Mouse (Mus musculus) liver, embryonic 12.5 days (tissue): Measurements from ENCODE around the gene Misp. TPM values are rescaled to one million over a fixed set of nuclear protein-coding genes. Genes with fewer than 3 reads are reported as not detected.

Experiments
- ATAC-seq: fragments of 200-750 bp; cut with Nextera tagmentation; 2 replicates; pipeline ENCODE4 v1.8.0; 2017; ENCODE audit warnings: moderate number of reproducible peaks, mild to moderate bottlenecking, moderate library complexity
- H3K27ac ChIP-seq: fragments of 300-500 bp; sonication (generic); 2 replicates; pipeline ENCODE4 v1.5.1; 2016; ENCODE audit warnings: mild to moderate bottlenecking
- H3K27me3 ChIP-seq: fragments of 300-500 bp; sonication (generic); replicated peaks from 2 replicates; pipeline ENCODE4 v1.6.1; 2016; ENCODE audit warnings: mild to moderate bottlenecking, moderate library complexity
- H3K36me3 ChIP-seq: fragments of 300-500 bp; sonication (generic); 2 replicates; pipeline ENCODE4 v1.6.1; 2016; ENCODE audit warnings: mild to moderate bottlenecking, moderate library complexity
- H3K4me1 ChIP-seq: fragments of 300-500 bp; sonication (generic); 2 replicates; pipeline ENCODE4 v1.6.1; 2016
- H3K4me2 ChIP-seq: fragments of 300-500 bp; sonication (generic); 2 replicates; pipeline ENCODE4 v1.6.1; 2016; ENCODE audit warnings: mild to moderate bottlenecking, moderate library complexity
- H3K4me3 ChIP-seq: fragments of 300-500 bp; sonication (generic); 2 replicates; pipeline ENCODE4 v1.5.1; 2016; ENCODE audit warnings: mild to moderate bottlenecking, moderate library complexity
- H3K9ac ChIP-seq: fragments of 300-500 bp; sonication (generic); 2 replicates; pipeline ENCODE4 v1.6.1; 2016; ENCODE audit warnings: mild to moderate bottlenecking, moderate library complexity
- H3K9me3 ChIP-seq: fragments of 300-500 bp; sonication (generic); replicated peaks from 2 replicates; pipeline ENCODE4 v1.6.1; 2016; ENCODE audit warnings: mild to moderate bottlenecking, moderate library complexity
- WGBS: fragments of 180-500 bp; shearing (Covaris S2); methylation state at CpG from one replicate; pipeline ENCODE4 v1.1.7; 2016; ENCODE audit not compliant: insufficient replicate concordance; 5-methylcytosine and 5-hydroxymethylcytosine counted together
- polyA plus RNA-seq: library from polyadenylated mRNA; unstranded; fragments of >200 nt; fragmentation: Nextera tagmentation; extraction: Ambion mirVana; gene quantifications from 2 replicates; pipeline ENCODE4 v1.2.1, GENCODE M21; 2016

The Misp gene
- polyA plus RNA-seq, 1 experiment from 2014 or later = 0.54 TPM

DNA sequence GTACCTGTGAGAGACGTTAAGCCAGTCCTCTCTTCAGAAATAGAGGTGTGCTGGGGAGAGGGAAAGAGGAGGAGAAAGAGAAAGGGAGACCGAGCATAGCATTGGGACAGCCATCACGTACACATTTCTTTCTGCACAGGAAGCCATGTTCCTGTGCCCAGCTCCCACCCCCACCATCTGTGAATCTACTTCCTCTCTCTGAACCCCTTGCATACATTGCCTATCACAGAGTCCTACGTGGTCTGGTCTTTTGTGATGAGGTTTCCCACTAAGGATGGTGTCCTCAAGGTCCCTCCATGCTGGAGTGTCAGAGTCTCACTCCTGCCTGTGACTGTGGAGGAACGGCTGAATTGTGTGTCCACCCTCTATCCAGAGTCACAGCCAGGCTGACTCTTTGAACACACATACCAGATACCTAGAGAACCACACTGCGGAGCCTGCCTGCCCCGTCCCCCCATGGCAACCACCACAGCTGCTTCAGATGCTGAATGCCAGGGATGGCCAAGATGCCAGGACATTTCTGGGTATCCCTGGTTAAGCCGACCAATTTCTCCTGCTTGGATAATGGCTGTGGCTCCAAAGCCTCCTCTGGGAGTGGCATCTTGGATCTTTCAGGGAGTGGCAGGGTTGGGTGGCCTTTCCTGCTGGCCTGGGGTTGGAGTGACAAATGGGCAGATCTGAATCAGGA lies 29.3 kb downstream of the Misp start:
- ATAC-seq = no peak
- peaks cover 41% of the 10 kb centered on the region for H3K4me1 ChIP-seq
- no peaks in the 10 kb centered on the region for H3K36me3 ChIP-seq
- no peak overlapping the region for H3K4me3 ChIP-seq
- no peaks in the 10 kb centered on the region for H3K27me3 ChIP-seq
- WGBS = 44% methylated on average over 8 of the region's 8 CpGs
- no peak overlapping the region for H3K27ac ChIP-seq
- no peak overlapping the region for H3K9ac ChIP-seq
- H3K9me3 ChIP-seq = no peaks in the 10 kb centered on the region
- no peak overlapping the region for H3K4me2 ChIP-seq

DNA sequence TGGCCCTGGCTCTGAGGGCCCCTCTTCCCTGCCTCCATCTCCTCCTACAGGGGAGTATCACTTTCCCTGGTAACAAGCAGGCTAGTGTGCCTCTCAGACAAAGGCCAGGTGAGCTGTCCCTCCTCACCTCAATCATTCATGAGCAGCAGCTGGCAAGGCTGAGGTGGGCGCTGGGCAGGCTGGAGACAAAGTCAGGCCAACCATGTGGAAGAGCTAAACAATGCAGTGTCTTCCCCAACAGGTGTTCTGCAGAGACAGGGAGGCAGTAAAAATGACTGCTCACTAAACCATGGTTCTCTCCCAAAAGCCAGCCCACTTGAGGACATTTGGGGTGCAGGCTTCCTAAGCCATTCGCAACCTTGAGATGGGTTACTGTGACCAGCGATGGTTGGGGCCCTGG lies 30.9 kb downstream of the Misp start:
- Histone ChIP-seq H3K27me3 (no peaks in the 10 kb centered on the region), H3K27ac (peak overlapping the region; percentile 99), H3K4me3 (no peak overlapping the region), H3K9me3 (no peaks in the 10 kb centered on the region), H3K4me1 (peaks cover 53% of the 10 kb centered on the region), H3K4me2 (peak overlapping the region; percentile 96), H3K36me3 (peaks cover 9% of the 10 kb centered on the region), H3K9ac (peak overlapping the region; percentile 85; the same call in 1 of the 2 replicates)
- WGBS = 56% methylated on average over 3 of the region's 3 CpGs
- no peak for ATAC-seq

- Histone ChIP-seq H3K27ac (peak overlapping the region; percentile 99), H3K9ac (peak overlapping the region; percentile 85), H3K4me3 (peak overlapping the region; percentile 93), H3K4me1 (peaks cover 59% of the 10 kb centered on the region), H3K9me3 (no peaks in the 10 kb centered on the region), H3K4me2 (peak overlapping the region; percentile 96), H3K36me3 (peaks cover 15% of the 10 kb centered on the region), H3K27me3 (no peaks in the 10 kb centered on the region)
- ATAC-seq = no peak
- 48% methylated on average over 9 of the region's 9 CpGs for WGBS
Measured at GRCm38 (mm10) chr10:79852107-79852789, 31.5 kb downstream of the Misp start.

- H3K4me1 ChIP-seq = peaks cover 65% of the 10 kb centered on the region
- H3K36me3 ChIP-seq = peaks cover 21% of the 10 kb centered on the region
- WGBS = 24% methylated on average over 8 of the region's 8 CpGs
- H3K27me3 ChIP-seq = no peaks in the 10 kb centered on the region
- H3K4me2 ChIP-seq = peak overlapping the region; percentile 96
- H3K4me3 ChIP-seq = peak overlapping the region; percentile 93
- H3K9ac ChIP-seq = peak overlapping the region; percentile 85
- peak overlapping the region; percentile 99 for H3K27ac ChIP-seq
- ATAC-seq = no peak
- H3K9me3 ChIP-seq = no peaks in the 10 kb centered on the region
Measured at GRCm38 (mm10) chr10:79852827-79853226, 32.0 kb downstream of the Misp start.

DNA sequence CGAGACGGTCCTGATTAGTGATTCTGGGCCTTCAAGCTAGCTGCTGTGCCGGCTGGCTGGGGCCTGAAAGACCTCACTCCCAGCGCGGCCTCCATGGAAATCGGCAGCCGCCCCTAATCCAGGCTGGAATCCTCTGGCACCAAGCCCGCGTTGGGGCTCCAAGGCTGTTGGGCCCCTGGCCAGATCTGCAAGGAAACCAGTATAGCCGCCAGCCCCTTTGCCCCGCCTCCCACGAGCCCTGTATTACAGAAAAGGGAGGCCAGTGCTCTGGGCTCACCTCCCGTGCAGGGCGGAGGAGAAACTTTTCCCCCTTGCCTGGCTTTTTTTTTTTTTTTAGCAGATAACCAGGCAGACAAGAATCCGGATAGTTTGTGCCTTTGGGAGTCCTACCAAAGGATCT lies 32.6 kb downstream of the Misp start:
- peak overlapping the region; percentile 99 for H3K27ac ChIP-seq
- peak overlapping the region; percentile 85 for H3K9ac ChIP-seq
- WGBS = 1% methylated on average over 15 of the region's 15 CpGs
- H3K4me1 ChIP-seq = peaks cover 71% of the 10 kb centered on the region
- peak overlapping the region; percentile 93 for H3K4me3 ChIP-seq
- no peak for ATAC-seq
- H3K9me3 ChIP-seq = no peaks in the 10 kb centered on the region
- peaks cover 27% of the 10 kb centered on the region for H3K36me3 ChIP-seq
- H3K4me2 ChIP-seq = peak overlapping the region; percentile 96
- no peaks in the 10 kb centered on the region for H3K27me3 ChIP-seq

- peak within 1 kb of the TSS; percentile 98 for H3K4me2 ChIP-seq
- peak within 1 kb of the TSS; percentile 99 for H3K27ac ChIP-seq
- H3K36me3 ChIP-seq = peaks cover 34% of the 10 kb centered on the region
- H3K4me1 ChIP-seq = peaks cover 77% of the 10 kb centered on the region
- H3K9ac ChIP-seq = peak within 1 kb of the TSS; percentile 97
- H3K27me3 ChIP-seq = no peaks in the 10 kb centered on the region
- WGBS = under 1% methylated on average over 75 of the region's 75 CpGs
- peak; percentile 89 for ATAC-seq
- H3K9me3 ChIP-seq = no peaks in the 10 kb centered on the region
- peak within 1 kb of the TSS; percentile 93 for H3K4me3 ChIP-seq
Measured at GRCm38 (mm10) chr10:79853860-79854795, 33.3 kb downstream of the Misp start, which contains the start of gene Ptbp1. TSS of gene Ptbp1 (plus strand) at chr10:79854427.

DNA sequence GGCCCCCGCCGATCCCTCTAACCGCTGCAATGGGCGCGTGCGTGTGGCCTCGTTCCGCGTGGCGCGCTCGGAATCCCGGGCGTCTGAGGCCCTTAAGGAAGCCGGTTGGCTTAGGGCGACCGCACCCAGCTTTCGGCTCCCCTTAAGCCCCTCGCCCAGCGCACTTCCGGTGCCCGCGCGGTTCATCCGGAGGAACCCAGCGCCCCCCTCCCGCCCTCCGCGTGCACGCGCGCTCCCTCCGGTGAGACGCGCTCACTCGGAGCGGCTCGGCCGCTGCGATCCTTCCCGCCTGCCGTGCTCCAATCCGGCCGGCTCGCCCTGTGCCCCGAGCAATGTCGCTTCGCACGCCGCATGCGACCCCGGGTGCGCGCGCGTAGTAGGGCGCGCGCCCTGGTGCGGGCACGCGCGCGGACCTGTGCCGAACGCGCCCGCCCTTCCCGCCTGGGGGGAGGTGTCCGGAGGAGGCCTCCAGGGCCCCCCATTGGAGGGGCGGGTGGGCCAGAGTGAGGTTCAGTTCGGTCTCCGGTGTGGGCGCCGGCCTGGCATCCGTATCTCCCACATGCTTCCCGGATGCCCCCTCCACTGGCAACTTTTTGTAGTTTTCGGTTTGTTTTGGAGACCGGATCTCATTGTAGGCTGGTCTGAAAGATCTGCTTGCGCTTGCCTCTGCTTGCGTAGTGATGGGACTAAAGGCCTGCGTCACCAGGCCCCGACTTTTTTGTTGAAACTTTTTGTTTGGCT lies 34.2 kb downstream of the Misp start:
- peaks cover 81% of the 10 kb centered on the region for H3K4me1 ChIP-seq
- ATAC-seq = peak; percentile 20
- H3K27me3 ChIP-seq = no peaks in the 10 kb centered on the region
- peak overlapping the region; percentile 97 for H3K9ac ChIP-seq
- peak overlapping the region; percentile 98 for H3K4me2 ChIP-seq
- H3K9me3 ChIP-seq = no peaks in the 10 kb centered on the region
- H3K4me3 ChIP-seq = peak overlapping the region; percentile 93
- peak overlapping the region; percentile 99 for H3K27ac ChIP-seq
- WGBS = under 1% methylated on average over 82 of the region's 83 CpGs
- H3K36me3 ChIP-seq = peaks cover 43% of the 10 kb centered on the region

DNA sequence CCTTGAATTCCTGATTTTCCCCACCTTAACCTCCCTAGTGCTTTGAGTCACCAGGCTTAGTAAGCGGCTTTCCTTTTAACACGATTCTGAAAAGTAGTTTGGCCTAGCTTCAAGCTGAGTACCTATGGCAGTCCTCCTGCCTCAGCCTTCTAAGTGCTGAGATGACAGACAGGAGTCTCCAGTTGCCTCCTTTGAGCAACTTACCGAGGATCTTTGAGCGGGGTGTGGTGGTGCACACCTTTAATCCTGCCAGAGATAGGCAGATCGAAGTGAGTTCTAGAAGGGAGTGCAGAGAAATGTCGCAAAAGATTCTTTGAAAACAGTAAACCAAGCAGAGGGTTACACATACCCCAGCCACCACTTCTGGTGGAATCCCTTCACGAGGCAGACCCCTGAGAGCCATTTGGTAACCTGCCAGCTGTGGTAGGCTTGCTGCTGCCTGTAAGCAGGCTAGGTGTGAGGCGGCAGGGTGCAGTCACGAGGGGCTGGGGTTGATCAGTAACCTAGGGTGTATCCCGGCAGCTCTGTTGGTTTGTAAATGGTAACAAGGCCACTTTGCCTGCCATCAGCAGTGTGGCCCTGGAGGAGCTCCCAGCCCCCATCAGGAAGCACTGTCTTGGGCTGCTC lies 34.9 kb downstream of the Misp start:
- Histone ChIP-seq H3K4me3 (peak overlapping the region; percentile 93), H3K4me1 (peaks cover 74% of the 10 kb centered on the region), H3K9me3 (no peaks in the 10 kb centered on the region), H3K9ac (peak overlapping the region; percentile 97), H3K36me3 (peaks cover 50% of the 10 kb centered on the region), H3K27ac (peak overlapping the region; percentile 99), H3K4me2 (peak overlapping the region; percentile 98), H3K27me3 (no peaks in the 10 kb centered on the region)
- WGBS = 2% methylated on average over 10 of the region's 10 CpGs
- ATAC-seq = no peak

DNA sequence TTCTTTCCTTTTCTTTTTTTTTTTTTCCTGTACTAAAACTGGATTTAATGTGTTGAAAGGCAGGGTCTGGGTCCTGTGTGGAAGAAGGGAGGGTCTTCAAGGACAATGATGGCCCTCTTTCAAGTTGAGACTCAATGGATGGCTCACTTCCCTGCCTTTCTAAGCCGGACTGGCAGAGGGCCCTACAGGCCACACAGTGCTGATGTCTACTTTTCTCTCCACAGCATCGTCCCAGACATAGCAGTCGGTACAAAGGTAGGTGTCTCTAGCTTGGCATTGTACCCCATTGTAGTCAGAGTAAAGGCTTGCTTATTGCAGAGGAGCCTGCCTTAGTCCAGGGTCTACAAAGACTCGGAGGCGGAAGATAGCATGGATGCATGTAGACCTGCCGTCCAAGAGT lies 35.5 kb downstream of the Misp start:
- Histone ChIP-seq H3K9me3 (no peaks in the 10 kb centered on the region), H3K4me2 (peak overlapping the region; percentile 98), H3K4me1 (peaks cover 68% of the 10 kb centered on the region), H3K36me3 (peaks cover 56% of the 10 kb centered on the region), H3K4me3 (peak overlapping the region; percentile 93), H3K27me3 (no peaks in the 10 kb centered on the region), H3K27ac (peak overlapping the region; percentile 99), H3K9ac (peak overlapping the region; percentile 97)
- ATAC-seq = no peak
- WGBS = 46% methylated on average over 6 of the region's 6 CpGs

GRCm38 (mm10) chr10:79856704-79857451 lies 36.1 kb downstream of the Misp start:
- H3K27me3 ChIP-seq = no peaks in the 10 kb centered on the region
- peaks cover 62% of the 10 kb centered on the region for H3K36me3 ChIP-seq
- H3K9ac ChIP-seq = peak overlapping the region; percentile 97
- WGBS = 42% methylated on average over 7 of the region's 7 CpGs
- ATAC-seq = no peak
- no peaks in the 10 kb centered on the region for H3K9me3 ChIP-seq
- peak overlapping the region; percentile 99 for H3K27ac ChIP-seq
- peak overlapping the region; percentile 98 for H3K4me2 ChIP-seq
- H3K4me1 ChIP-seq = peaks cover 62% of the 10 kb centered on the region
- H3K4me3 ChIP-seq = peak overlapping the region; percentile 93
